Mouse (Mus musculus) brain, embryonic 14.5 days (tissue): ENCODE measurements around the gene Tagap.
"Not testable (repeated sequence)": the region's sequence is repeated elsewhere in the genome, so short reads cannot be mapped to it uniquely, and the experiment has no call there.

Source experiments
- CTCF ChIP-seq: fragments of 200-500 bp; IDR thresholded peaks from 2 replicates; pipeline ENCODE4 v1.5.1; 2012; ENCODE audit warnings: inconsistent platforms, mild to moderate bottlenecking, moderate library complexity, borderline replicate concordance; ENCODE audit not compliant: insufficient read depth, insufficient read length; ENCODE audit errors: extremely low read depth
- POLR2A ChIP-seq: fragments of 200-500 bp; IDR thresholded peaks from 2 replicates; pipeline ENCODE4 v1.6.1; 2012; ENCODE audit warnings: mild to moderate bottlenecking, inconsistent platforms, borderline replicate concordance; ENCODE audit not compliant: poor library complexity, insufficient read depth, insufficient read length, severe bottlenecking; ENCODE audit errors: extremely low read depth

DNA sequence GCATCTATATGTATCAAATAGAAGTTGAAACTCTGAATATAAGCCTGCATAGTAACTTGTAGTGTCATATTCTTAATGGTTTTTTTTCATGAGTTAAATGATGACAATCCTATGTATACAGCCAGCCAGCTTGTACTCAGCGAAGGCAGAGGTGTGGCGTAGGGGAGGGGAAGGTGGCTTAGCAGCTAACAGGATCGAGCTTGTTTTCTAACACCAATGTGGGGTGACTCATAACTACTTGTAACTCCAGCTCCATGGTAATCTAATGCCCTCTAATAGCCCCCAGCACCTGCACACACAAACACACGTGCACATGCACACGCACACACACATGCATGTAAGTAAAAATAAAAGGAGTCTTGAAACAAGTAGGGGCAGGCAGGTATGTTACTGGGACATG lies 42.7 kb downstream of the Tagap start:
- not testable (repeated sequence) for TF ChIP-seq CTCF, POLR2A
